Mouse (Mus musculus) CH12.LX (cell line): ENCODE measurements around the gene Gapdh. TPM values are rescaled to one million over a fixed set of nuclear protein-coding genes. Genes with fewer than 3 reads are reported as not detected.

Source experiments
- DNase-seq: peaks from one replicate; pipeline ENCODE4 v3.0.0-alpha.2; 2013; ENCODE audit errors: extremely low read depth
- H3K27ac ChIP-seq: 2 replicates; pipeline ENCODE4 v1.5.1; 2012; ENCODE audit warnings: low read depth, mild to moderate bottlenecking, control low read depth, moderate library complexity; ENCODE audit not compliant: insufficient read depth
- H3K27me3 ChIP-seq: replicated peaks from 2 replicates; pipeline ENCODE3; 2012; ENCODE audit warnings: inconsistent platforms
- H3K36me3 ChIP-seq, 2 experiments: replicated peaks in 1 of 2; 2 replicates each; pipeline versions ENCODE3 to v1.6.1; 2012; ENCODE audit warnings: inconsistent platforms in 1 of 2, low read length in 1 of 2, mild to moderate bottlenecking in 1 of 2, mixed read lengths in 1 of 2, moderate library complexity in 1 of 2; ENCODE audit not compliant: control insufficient read depth in 1 of 2, insufficient read depth in 1 of 2
- H3K4me1 ChIP-seq, 2 experiments: 2 replicates each; pipeline ENCODE4 v1.6.1; 2012; ENCODE audit warnings: inconsistent platforms in 1 of 2, moderate library complexity in 1 of 2; ENCODE audit not compliant: insufficient read depth in 2 of 2, control insufficient read depth in 1 of 2
- H3K4me2 ChIP-seq: 2 replicates; pipeline ENCODE4 v1.6.1; 2012; ENCODE audit warnings: low read depth, mild to moderate bottlenecking, control low read depth; ENCODE audit not compliant: poor library complexity, insufficient read depth, severe bottlenecking
- H3K4me3 ChIP-seq, 3 experiments: fragments of 150-350 bp in 1 of 3; sonication (generic) in 1 of 3; replicated peaks in 1 of 3; 2 replicates each; pipeline versions ENCODE3 to v1.5.1; 2011 to 2012; ENCODE audit warnings: low read depth in 2 of 3, low read length in 2 of 3, mild to moderate bottlenecking in 2 of 3, moderate library complexity in 2 of 3, control low read depth in 1 of 3, improper control_type of control experiment in 1 of 3, inconsistent platforms in 1 of 3, mixed read lengths in 1 of 3; ENCODE audit not compliant: poor library complexity in 1 of 3
- H3K79me2 ChIP-seq: replicated peaks from 2 replicates; pipeline ENCODE4 v1.6.1; 2012; ENCODE audit warnings: mild to moderate bottlenecking, moderate library complexity; ENCODE audit not compliant: control insufficient read depth, poor library complexity, insufficient read depth, severe bottlenecking; ENCODE audit errors: extremely low read depth
- H3K9ac ChIP-seq: 2 replicates; pipeline ENCODE4 v1.6.1; 2012; ENCODE audit warnings: low read depth, mild to moderate bottlenecking, control low read depth, moderate library complexity; ENCODE audit not compliant: insufficient read depth
- H3K9me3 ChIP-seq: replicated peaks from 2 replicates; pipeline ENCODE3; 2012; ENCODE audit warnings: low read length, inconsistent platforms, mixed read lengths
- BHLHE40 ChIP-seq: IDR thresholded peaks from 2 replicates; pipeline ENCODE4 v1.6.1; 2011; ENCODE audit warnings: mild to moderate bottlenecking, low read depth, low read length, improper control_type of control experiment
- CHD1 ChIP-seq: IDR thresholded peaks from 2 replicates; pipeline ENCODE4 v1.6.1; 2012; ENCODE audit warnings: low read depth, low read length, improper control_type of control experiment, inconsistent platforms
- CHD2 ChIP-seq: IDR thresholded peaks from 2 replicates; pipeline ENCODE4 v1.6.1; 2011; ENCODE audit warnings: low read length, improper control_type of control experiment
- E2F4 ChIP-seq: IDR thresholded peaks from 2 replicates; pipeline ENCODE4 v1.6.1; 2011; ENCODE audit warnings: low read depth, low read length, improper control_type of control experiment; ENCODE audit not compliant: insufficient replicate concordance
- ELF1 ChIP-seq: IDR thresholded peaks from 2 replicates; pipeline ENCODE4 v1.6.1; 2014; ENCODE audit warnings: low read depth, mild to moderate bottlenecking, inconsistent platforms, low read length, improper control_type of control experiment
- ETS1 ChIP-seq: conservative IDR thresholded peaks from 2 replicates; pipeline ENCODE4 v1.6.1; 2012; ENCODE audit warnings: low read depth, mild to moderate bottlenecking, inconsistent platforms, low read length, improper control_type of control experiment, moderate library complexity
- IRF4 ChIP-seq: IDR thresholded peaks from 2 replicates; pipeline ENCODE4 v1.6.1; 2014; ENCODE audit warnings: low read depth, mild to moderate bottlenecking, inconsistent platforms, low read length, improper control_type of control experiment
- JUND ChIP-seq: conservative IDR thresholded peaks from 2 replicates; pipeline ENCODE4 v1.6.1; 2011; ENCODE audit warnings: low read depth, low read length, improper control_type of control experiment
- MEF2A ChIP-seq: IDR thresholded peaks from 2 replicates; pipeline ENCODE4 v1.6.1; 2014; ENCODE audit warnings: low read depth, mild to moderate bottlenecking, inconsistent platforms, low read length, improper control_type of control experiment, borderline replicate concordance
- MXI1 ChIP-seq: IDR thresholded peaks from 2 replicates; pipeline ENCODE4 v1.6.1; 2011; ENCODE audit warnings: mild to moderate bottlenecking, low read depth, low read length, improper control_type of control experiment
- NELFE ChIP-seq: IDR thresholded peaks from 2 replicates; pipeline ENCODE4 v1.6.1; 2011; ENCODE audit warnings: low read depth, low read length, improper control_type of control experiment
- NRF1 ChIP-seq: IDR thresholded peaks from 2 replicates; pipeline ENCODE4 v1.6.1; 2014; ENCODE audit warnings: low read depth, mild to moderate bottlenecking, inconsistent platforms, low read length, improper control_type of control experiment, moderate library complexity
- POLR2A ChIP-seq: IDR thresholded peaks from 2 replicates; pipeline ENCODE4 v1.6.1; 2011; ENCODE audit warnings: low read depth, mild to moderate bottlenecking, improper control_type of control experiment, low read length
- POLR2AphosphoS2 ChIP-seq: IDR thresholded peaks from 2 replicates; pipeline ENCODE4 v1.6.1; 2011; ENCODE audit warnings: low read depth, low read length, improper control_type of control experiment
- RAD21 ChIP-seq: IDR thresholded peaks from 2 replicates; pipeline ENCODE4 v1.6.1; 2011; ENCODE audit warnings: low read depth, mild to moderate bottlenecking, low read length, improper control_type of control experiment, moderate library complexity
- RCOR1 ChIP-seq: conservative IDR thresholded peaks from 2 replicates; pipeline ENCODE4 v1.6.1; 2012; ENCODE audit warnings: low read depth, mild to moderate bottlenecking, inconsistent platforms, low read length, improper control_type of control experiment
- SIN3A ChIP-seq: IDR thresholded peaks from 2 replicates; pipeline ENCODE4 v1.6.1; 2012; ENCODE audit warnings: low read length, improper control_type of control experiment, inconsistent platforms
- SMC3 ChIP-seq: IDR thresholded peaks from 2 replicates; pipeline ENCODE4 v1.6.1; 2011; ENCODE audit warnings: low read depth, low read length, improper control_type of control experiment
- TCF12 ChIP-seq: IDR thresholded peaks from 2 replicates; pipeline ENCODE4 v1.6.1; 2014; ENCODE audit warnings: low read depth, mild to moderate bottlenecking, inconsistent platforms, low read length, improper control_type of control experiment
- UBTF ChIP-seq: IDR thresholded peaks from 2 replicates; pipeline ENCODE4 v1.6.1; 2012; ENCODE audit warnings: low read depth, mild to moderate bottlenecking, inconsistent platforms, low read length, improper control_type of control experiment, moderate library complexity
- USF1 ChIP-seq: IDR thresholded peaks from 2 replicates; pipeline ENCODE4 v1.6.1; 2014; ENCODE audit warnings: low read depth, mild to moderate bottlenecking, inconsistent platforms, low read length, improper control_type of control experiment
- USF2 ChIP-seq: conservative IDR thresholded peaks from 2 replicates; pipeline ENCODE4 v1.6.1; 2011; ENCODE audit warnings: low read depth, low read length, improper control_type of control experiment
- ZMIZ1 ChIP-seq: IDR thresholded peaks from 2 replicates; pipeline ENCODE4 v1.6.1; 2012; ENCODE audit warnings: low read depth, mild to moderate bottlenecking, inconsistent platforms, low read length, improper control_type of control experiment
- ZNF384 ChIP-seq: IDR thresholded peaks from 2 replicates; pipeline ENCODE4 v1.6.1; 2012; ENCODE audit warnings: low read depth, low read length, improper control_type of control experiment, inconsistent platforms
- dilution Hi-C: fragments of 300-500 bp; cut with MboI; formaldehyde crosslinking; loops from 2 replicates; pipeline ENCODE4 v1.14.3; 2020; ENCODE audit warnings: low sequenced_read_pairs; ENCODE audit not compliant: extremely low pct_unique_long_range_greater_than_20kb, extremely low pct_ligation_motif_present
- in situ Hi-C: fragments of 300-500 bp; cut with MboI; formaldehyde crosslinking; loops from 3 replicates; pipeline ENCODE4 v1.14.3; 2019; ENCODE audit warnings: low sequenced_read_pairs, low pct_ligation_motif_present, low pct_unique_long_range_greater_than_20kb, mixed read lengths
- polyA plus RNA-seq: library from polyadenylated mRNA; unstranded; fragments of >175 nt; gene quantifications from 2 replicates; pipeline ENCODE4 v1.2.1, GENCODE M21; 2012; ENCODE audit warnings: low read depth; ENCODE audit not compliant: insufficient read length
- total RNA-seq, 2 experiments: library from RNA; depleted of rRNA; stranded (reverse); fragments of 300-350 nt in 1 of 2; fragments of >200 nt in 1 of 2; gene quantifications; 2 replicates each; pipeline ENCODE4 v1.2.3; 2012 to 2014

Gene Gapdh
- total and polyA plus RNA-seq, 3 experiments: 2,268 to 2,925 (median 2,654) TPM

- TF ChIP-seq BHLHE40: no peak
- no peak for TF ChIP-seq IRF4
- TF ChIP-seq E2F4: no peak
- no peak for TF ChIP-seq UBTF
- no peak for TF ChIP-seq MXI1
- no peak for TF ChIP-seq SIN3A
- no peak for TF ChIP-seq CHD1
- TF ChIP-seq POLR2AphosphoS2: no peak
- no peak for TF ChIP-seq ETS1
- TF ChIP-seq RAD21: no peak
- no peak for TF ChIP-seq POLR2A
- TF ChIP-seq ZMIZ1: no peak
- no peak for TF ChIP-seq NRF1
- no peak for TF ChIP-seq ELF1
- no peak for TF ChIP-seq JUND
- no peak for TF ChIP-seq USF1
- TF ChIP-seq RCOR1: no peak
- no peak for TF ChIP-seq MEF2A
- TF ChIP-seq TCF12: no peak
- no peak for TF ChIP-seq NELFE
- no peaks in the 10 kb centered on the region for H3K27me3 ChIP-seq
- H3K36me3 ChIP-seq: peaks cover 63 to 87% of the 10 kb centered on the region in 2 experiments
- no peaks in the 10 kb centered on the region for H3K79me2 ChIP-seq
- no peak overlapping the region for H3K9ac ChIP-seq
- peaks cover 0 to 3% of the 10 kb centered on the region in 2 experiments; a peak in 1 of 4 replicates for H3K4me1 ChIP-seq
- dilution Hi-C loops (no loop called here), in situ Hi-C loops (no loop called here)
- no peak overlapping the region for H3K27ac ChIP-seq
- H3K4me3 ChIP-seq: no peak overlapping the region
- DNase-seq: no peak
- no peak overlapping the region for H3K4me2 ChIP-seq
- H3K9me3 ChIP-seq: no peaks in the 10 kb centered on the region
Observed at GRCm38 (mm10) chr6:125153682-125154081, 12.6 kb downstream of the Gapdh start.

- Histone ChIP-seq H3K27ac (no peak overlapping the region), H3K9ac (no peak overlapping the region), H3K9me3 (no peaks in the 10 kb centered on the region), H3K4me3 (no peak overlapping the region), H3K79me2 (no peaks in the 10 kb centered on the region), H3K4me1 (peaks cover 0 to 10% of the 10 kb centered on the region in 2 experiments; a peak in 1 of 4 replicates), H3K27me3 (no peaks in the 10 kb centered on the region), H3K36me3 (peaks cover 64 to 90% of the 10 kb centered on the region in 2 experiments), H3K4me2 (no peak overlapping the region)
- DNase-seq: no peak
- dilution Hi-C loops (no loop called here), in situ Hi-C loops (no loop called here)
- TF ChIP-seq CHD2 (no peak), NRF1 (no peak), ZNF384 (no peak), MEF2A (no peak), SMC3 (no peak), RCOR1 (no peak), MXI1 (no peak), USF2 (no peak), POLR2A (no peak), USF1 (no peak)
- TF ChIP-seq, all 38 proteins: peak for 0
Observed at GRCm38 (mm10) chr6:125153018-125153389, 13.3 kb downstream of the Gapdh start.
